Mouse (Mus musculus): ENCODE data around the gene Ms4a5.

Gene Ms4a5

DNA sequence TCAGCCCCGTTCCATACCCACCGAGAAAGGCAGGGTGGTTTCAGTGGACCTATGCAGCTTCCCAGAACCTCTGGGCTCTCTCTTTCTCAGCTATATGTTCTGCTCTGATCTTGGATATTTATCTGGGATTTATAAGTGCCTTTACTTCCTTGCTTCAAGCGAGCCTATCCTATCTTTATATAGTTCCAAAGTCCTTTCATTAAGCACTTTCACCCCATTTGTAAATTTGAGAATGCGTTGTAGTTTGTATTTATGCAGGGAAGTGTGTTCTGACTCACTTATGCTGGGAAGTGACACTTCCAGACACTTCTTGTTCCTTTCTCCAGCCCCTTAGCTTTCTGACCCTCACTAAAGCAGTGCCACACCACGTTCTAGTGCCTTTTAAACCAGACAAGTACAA is 51.3 kb downstream of the Ms4a5 start, which contains the start of gene Ms4a12:
Gene Ms4a12 (minus strand): TSS at position 101 of the 400 bp plus-strand sequence.
- DNase-seq (ENCODE audit: low spot score in 2 of 2), result no peak

Data from thymus, postnatal 10 days (tissue).